Mouse (Mus musculus): ENCODE results near the gene Kif5c. TPM values are rescaled to one million over a fixed set of nuclear protein-coding genes. Genes with fewer than 3 reads are reported as not detected.

Gene Kif5c
- polyA plus RNA-seq, 1 experiment from 2014 or later = 1.1 TPM

GRCm38 (mm10) chr2:49787376-49788050 lies 168.4 kb downstream of the Kif5c start, which contains the start of gene Lypd6b:
Gene Lypd6b (plus strand): TSS chr2:49787688.
- H3K4me1 ChIP-seq (ENCODE audit: control insufficient read depth in 2 of 2, insufficient read depth in 2 of 2, low read length in 2 of 2) = peaks cover 11 to 14% of the 10 kb centered on the region in 2 experiments
- H3K36me3 ChIP-seq (ENCODE audit: control insufficient read depth, insufficient read depth, low read length) = no peaks in the 10 kb centered on the region
- no peak for ATAC-seq (ENCODE audit: insufficient number of reproducible peaks, insufficient read depth, low FRiP score, low read depth)
- peaks cover 25% of the 10 kb centered on the region for H3K27me3 ChIP-seq (ENCODE audit: control insufficient read depth, insufficient read depth, low read length)
- H3K27ac ChIP-seq (replicated peaks in 1 of 2; ENCODE audit: control insufficient read depth in 1 of 2, insufficient read depth in 1 of 2, low read depth in 2 of 2, low read length in 2 of 2) = no peak within 1 kb of the TSS
- H3K9ac ChIP-seq (ENCODE audit: low read length) = peak within 1 kb of the TSS; percentile 73
- H3K4me2 ChIP-seq (ENCODE audit: low read length) = peak within 1 kb of the TSS; percentile 100
- no peaks in the 10 kb centered on the region for H3K9me3 ChIP-seq (ENCODE audit: control insufficient read depth, low read length)
- under 1% methylated on average over 69 of the region's 79 CpGs for WGBS
- H3K4me3 ChIP-seq (ENCODE audit: control insufficient read depth in 1 of 2, insufficient read depth in 1 of 2, low read depth in 1 of 2, low read length in 2 of 2) = peak within 1 kb of the TSS; percentile 65 to 71

- no peak for ATAC-seq (ENCODE audit: insufficient number of reproducible peaks, insufficient read depth, low FRiP score, low read depth)
- WGBS = under 1% methylated on average over 14 of the region's 14 CpGs
Observed at GRCm38 (mm10) chr2:49788051-49788418, 168.9 kb downstream of the Kif5c start.

GRCm38 (mm10) chr2:49788643-49789042 lies 169.5 kb downstream of the Kif5c start:
- Histone ChIP-seq H3K9ac (ENCODE audit: low read length) (no peak overlapping the region), H3K27me3 (ENCODE audit: control insufficient read depth, insufficient read depth, low read length) (peaks cover 25% of the 10 kb centered on the region), H3K4me1 (ENCODE audit: control insufficient read depth in 2 of 2, insufficient read depth in 2 of 2, low read length in 2 of 2) (peaks cover 11 to 14% of the 10 kb centered on the region in 2 experiments), H3K9me3 (ENCODE audit: control insufficient read depth, low read length) (no peaks in the 10 kb centered on the region), H3K4me3 (ENCODE audit: control insufficient read depth in 1 of 2, insufficient read depth in 1 of 2, low read depth in 1 of 2, low read length in 2 of 2) (peak overlapping the region in 1 of 2 experiments; percentile 65; a peak in 1 of 4 replicates), H3K36me3 (ENCODE audit: control insufficient read depth, insufficient read depth, low read length) (no peaks in the 10 kb centered on the region), H3K4me2 (ENCODE audit: low read length) (peak overlapping the region; percentile 100), H3K27ac (replicated peaks in 1 of 2; ENCODE audit: control insufficient read depth in 1 of 2, insufficient read depth in 1 of 2, low read depth in 2 of 2, low read length in 2 of 2) (no peak overlapping the region)
- ATAC-seq (ENCODE audit: insufficient number of reproducible peaks, insufficient read depth, low FRiP score, low read depth) = no peak
- 16% methylated on average over 3 of the region's 3 CpGs for WGBS

More at GRCm38 (mm10) chr2:49788051-49788418, 168.9 kb downstream of the Kif5c start:
- Histone ChIP-seq H3K9ac (ENCODE audit: low read length) (peak overlapping the region; percentile 73), H3K4me3 (ENCODE audit: control insufficient read depth in 1 of 2, insufficient read depth in 1 of 2, low read depth in 1 of 2, low read length in 2 of 2) (peak overlapping the region; percentile 65 to 71), H3K9me3 (ENCODE audit: control insufficient read depth, low read length) (no peaks in the 10 kb centered on the region), H3K36me3 (ENCODE audit: control insufficient read depth, insufficient read depth, low read length) (no peaks in the 10 kb centered on the region), H3K27ac (replicated peaks in 1 of 2; ENCODE audit: control insufficient read depth in 1 of 2, insufficient read depth in 1 of 2, low read depth in 2 of 2, low read length in 2 of 2) (no peak overlapping the region), H3K4me1 (ENCODE audit: control insufficient read depth in 2 of 2, insufficient read depth in 2 of 2, low read length in 2 of 2) (peaks cover 11 to 14% of the 10 kb centered on the region in 2 experiments), H3K27me3 (ENCODE audit: control insufficient read depth, insufficient read depth, low read length) (peaks cover 25% of the 10 kb centered on the region), H3K4me2 (ENCODE audit: low read length) (peak overlapping the region; percentile 100)

DNA sequence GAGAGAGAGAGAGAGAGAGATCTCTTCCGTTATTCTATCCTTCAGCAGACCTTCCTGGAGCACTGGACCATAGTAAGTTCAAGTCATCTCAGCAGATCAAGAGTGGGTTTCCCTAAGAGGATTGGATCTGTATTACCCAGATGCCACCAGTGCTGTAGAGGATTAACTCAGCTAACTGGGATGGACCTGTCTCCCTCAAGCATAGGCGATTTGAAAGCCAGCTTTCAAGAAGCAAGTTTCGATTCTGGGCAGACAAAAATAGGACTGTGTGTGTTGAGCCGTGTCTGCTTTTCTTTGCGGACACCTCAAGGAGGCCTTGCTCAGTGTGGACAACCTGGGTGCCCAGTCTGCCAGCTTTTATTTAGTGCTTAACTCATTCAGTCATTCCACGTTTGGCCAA lies 170.0 kb downstream of the Kif5c start:
- no peaks in the 10 kb centered on the region for H3K36me3 ChIP-seq (ENCODE audit: control insufficient read depth, insufficient read depth, low read length)
- H3K4me1 ChIP-seq (ENCODE audit: control insufficient read depth in 2 of 2, insufficient read depth in 2 of 2, low read length in 2 of 2) = peaks cover 11 to 14% of the 10 kb centered on the region in 2 experiments
- H3K27me3 ChIP-seq (ENCODE audit: control insufficient read depth, insufficient read depth, low read length) = peaks cover 25% of the 10 kb centered on the region
- no peak overlapping the region for H3K4me3 ChIP-seq (ENCODE audit: control insufficient read depth in 1 of 2, insufficient read depth in 1 of 2, low read depth in 1 of 2, low read length in 2 of 2)
- ATAC-seq (ENCODE audit: insufficient number of reproducible peaks, insufficient read depth, low FRiP score, low read depth) = peak; percentile 25; the same call in 1 of the 2 replicates
- 35% methylated on average over 6 of the region's 6 CpGs for WGBS
- no peaks in the 10 kb centered on the region for H3K9me3 ChIP-seq (ENCODE audit: control insufficient read depth, low read length)
- peak overlapping the region; percentile 26 for H3K4me2 ChIP-seq (ENCODE audit: low read length)
- no peak overlapping the region for H3K27ac ChIP-seq (replicated peaks in 1 of 2; ENCODE audit: control insufficient read depth in 1 of 2, insufficient read depth in 1 of 2, low read depth in 2 of 2, low read length in 2 of 2)
- no peak overlapping the region for H3K9ac ChIP-seq (ENCODE audit: low read length)

- ATAC-seq (ENCODE audit: insufficient number of reproducible peaks, insufficient read depth, low FRiP score, low read depth) = 0 out of 2 replicates have a peak, but pooled peaks have one; percentile 6
- Histone ChIP-seq H3K27me3 (ENCODE audit: control insufficient read depth, insufficient read depth, low read length) (peaks cover 25% of the 10 kb centered on the region), H3K4me2 (ENCODE audit: low read length) (peak overlapping the region; percentile 26), H3K36me3 (ENCODE audit: control insufficient read depth, insufficient read depth, low read length) (no peaks in the 10 kb centered on the region), H3K27ac (replicated peaks in 1 of 2; ENCODE audit: control insufficient read depth in 1 of 2, insufficient read depth in 1 of 2, low read depth in 2 of 2, low read length in 2 of 2) (no peak overlapping the region), H3K4me1 (ENCODE audit: control insufficient read depth in 2 of 2, insufficient read depth in 2 of 2, low read length in 2 of 2) (peaks cover 11 to 14% of the 10 kb centered on the region in 2 experiments), H3K9ac (ENCODE audit: low read length) (no peak overlapping the region), H3K4me3 (ENCODE audit: control insufficient read depth in 1 of 2, insufficient read depth in 1 of 2, low read depth in 1 of 2, low read length in 2 of 2) (no peak overlapping the region), H3K9me3 (ENCODE audit: control insufficient read depth, low read length) (no peaks in the 10 kb centered on the region)
- WGBS = 47% methylated on average over 5 of the region's 5 CpGs
Observed at GRCm38 (mm10) chr2:49789504-49789903, 170.4 kb downstream of the Kif5c start.

DNA sequence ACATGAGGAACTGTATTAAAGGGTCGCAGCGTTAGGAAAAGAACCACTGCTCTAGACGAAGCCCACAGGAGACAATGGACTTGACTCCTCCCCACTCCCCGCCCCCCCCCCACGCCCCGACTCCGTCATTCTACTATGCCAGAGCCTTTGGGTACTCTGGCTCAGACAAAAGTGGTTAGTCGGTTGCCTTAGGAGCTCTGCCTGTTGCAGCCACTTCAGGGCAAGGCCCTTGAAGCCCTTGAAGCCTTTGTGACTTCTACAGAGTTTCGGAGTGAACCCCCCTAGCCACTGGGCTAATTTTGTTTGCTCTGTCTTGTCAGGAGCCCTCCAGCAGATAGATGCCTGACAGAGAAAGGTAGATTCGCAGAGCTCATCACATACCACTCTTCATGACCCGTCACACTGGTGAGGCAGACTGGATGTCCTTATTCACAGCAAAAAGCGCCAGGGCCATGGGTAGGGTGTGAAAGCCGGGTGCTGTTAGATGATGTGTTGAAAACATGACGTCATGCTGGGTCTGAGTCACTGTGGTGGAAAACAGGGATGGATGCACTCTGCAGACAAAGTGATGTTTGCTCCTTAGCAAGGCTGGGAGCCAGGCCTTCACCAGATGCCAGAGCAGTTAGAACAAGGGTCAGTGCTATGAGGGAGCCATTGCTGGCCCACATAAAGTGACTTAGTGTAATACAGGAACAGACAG lies 178.5 kb downstream of the Kif5c start:
- Histone ChIP-seq H3K4me1 (ENCODE audit: control insufficient read depth in 2 of 2, insufficient read depth in 2 of 2, low read length in 2 of 2) (peaks cover 10 to 13% of the 10 kb centered on the region in 2 experiments), H3K4me2 (ENCODE audit: low read length) (no peak overlapping the region), H3K27me3 (ENCODE audit: control insufficient read depth, insufficient read depth, low read length) (no peaks in the 10 kb centered on the region), H3K9ac (ENCODE audit: low read length) (no peak overlapping the region), H3K27ac (replicated peaks in 1 of 2; ENCODE audit: control insufficient read depth in 1 of 2, insufficient read depth in 1 of 2, low read depth in 2 of 2, low read length in 2 of 2) (peak overlapping the region; percentile 46 to 66), H3K36me3 (ENCODE audit: control insufficient read depth, insufficient read depth, low read length) (no peaks in the 10 kb centered on the region), H3K9me3 (ENCODE audit: control insufficient read depth, low read length) (no peaks in the 10 kb centered on the region), H3K4me3 (ENCODE audit: control insufficient read depth in 1 of 2, insufficient read depth in 1 of 2, low read depth in 1 of 2, low read length in 2 of 2) (no peak overlapping the region)
- ATAC-seq (ENCODE audit: insufficient number of reproducible peaks, insufficient read depth, low FRiP score, low read depth) = peak; percentile 85
- WGBS = 24% methylated on average over 14 of the region's 14 CpGs

DNA sequence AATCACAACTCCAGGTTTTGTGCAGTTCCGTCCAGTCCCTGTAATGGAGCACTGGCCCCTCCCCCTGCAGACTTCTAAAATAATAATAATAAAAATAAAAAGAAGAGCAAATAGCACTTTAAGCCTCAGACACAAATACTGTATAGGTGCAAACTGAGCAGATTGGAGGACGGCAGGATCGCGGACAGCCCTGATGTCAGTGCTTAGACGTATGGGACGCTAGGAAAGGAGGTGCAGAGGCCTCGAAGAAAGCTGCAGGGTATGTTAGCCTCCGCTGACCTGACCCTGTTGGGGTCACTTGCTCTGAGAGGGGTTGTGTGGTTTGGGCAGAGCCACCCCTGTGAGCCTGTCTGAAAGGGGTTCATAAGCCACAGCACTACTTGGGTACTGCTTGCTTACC lies 185.3 kb downstream of the Kif5c start:
- no peak for ATAC-seq (ENCODE audit: insufficient number of reproducible peaks, insufficient read depth, low FRiP score, low read depth)
- Histone ChIP-seq H3K4me2 (ENCODE audit: low read length) (no peak overlapping the region), H3K27ac (replicated peaks in 1 of 2; ENCODE audit: control insufficient read depth in 1 of 2, insufficient read depth in 1 of 2, low read depth in 2 of 2, low read length in 2 of 2) (no peak overlapping the region), H3K4me1 (ENCODE audit: control insufficient read depth in 2 of 2, insufficient read depth in 2 of 2, low read length in 2 of 2) (peaks cover 5 to 7% of the 10 kb centered on the region in 2 experiments; a peak in 3 of 4 replicates), H3K9me3 (ENCODE audit: control insufficient read depth, low read length) (no peaks in the 10 kb centered on the region), H3K27me3 (ENCODE audit: control insufficient read depth, insufficient read depth, low read length) (no peaks in the 10 kb centered on the region), H3K36me3 (ENCODE audit: control insufficient read depth, insufficient read depth, low read length) (no peaks in the 10 kb centered on the region), H3K4me3 (ENCODE audit: control insufficient read depth in 1 of 2, insufficient read depth in 1 of 2, low read depth in 1 of 2, low read length in 2 of 2) (no peak overlapping the region), H3K9ac (ENCODE audit: low read length) (no peak overlapping the region)
- WGBS = 81% methylated on average over 8 of the region's 8 CpGs

All from heart, embryonic 14.5 days (tissue).